Mouse (Mus musculus) liver, embryonic 15.5 days (tissue): ENCODE measurements around the gene Tapbpl. TPM values are rescaled to one million over a fixed set of nuclear protein-coding genes. Genes with fewer than 3 reads are reported as not detected.

Source experiments
- ATAC-seq: fragments of 200-750 bp; cut with Nextera tagmentation; 2 replicates; pipeline ENCODE4 v1.8.0; 2017; ENCODE audit warnings: moderate number of reproducible peaks, mild to moderate bottlenecking, moderate library complexity; ENCODE audit not compliant: insufficient read depth
- H3K27ac ChIP-seq: fragments of 300-500 bp; sonication (generic); replicated peaks from 2 replicates; pipeline ENCODE4 v1.5.1; 2015; ENCODE audit warnings: mild to moderate bottlenecking, inconsistent platforms
- H3K27me3 ChIP-seq: fragments of 300-500 bp; sonication (generic); 2 replicates; pipeline ENCODE4 v1.6.1; 2015; ENCODE audit warnings: mild to moderate bottlenecking, inconsistent platforms
- H3K36me3 ChIP-seq: fragments of 300-500 bp; sonication (generic); replicated peaks from 2 replicates; pipeline ENCODE4 v1.6.1; 2015; ENCODE audit warnings: moderate library complexity, mild to moderate bottlenecking, inconsistent platforms
- H3K4me1 ChIP-seq: fragments of 300-500 bp; sonication (generic); replicated peaks from 2 replicates; pipeline ENCODE4 v1.6.1; 2015; ENCODE audit warnings: inconsistent platforms
- H3K4me2 ChIP-seq: fragments of 300-500 bp; sonication (generic); 2 replicates; pipeline ENCODE4 v1.6.1; 2015; ENCODE audit warnings: moderate library complexity, mild to moderate bottlenecking, inconsistent platforms
- H3K4me3 ChIP-seq: fragments of 300-500 bp; sonication (generic); replicated peaks from 2 replicates; pipeline ENCODE4 v1.5.1; 2015; ENCODE audit warnings: mild to moderate bottlenecking, inconsistent platforms
- H3K9ac ChIP-seq: fragments of 300-500 bp; sonication (generic); 2 replicates; pipeline ENCODE4 v1.6.1; 2015; ENCODE audit warnings: moderate library complexity, mild to moderate bottlenecking, inconsistent platforms
- H3K9me3 ChIP-seq: fragments of 300-500 bp; sonication (generic); replicated peaks from 2 replicates; pipeline ENCODE4 v1.6.1; 2016; ENCODE audit warnings: inconsistent platforms
- WGBS: fragments of 180-500 bp; shearing (Covaris S2); methylation state at CpG from one replicate; pipeline ENCODE4 v1.1.7; 2015; ENCODE audit warnings: mixed read lengths; ENCODE audit not compliant: insufficient replicate concordance; 5-methylcytosine and 5-hydroxymethylcytosine counted together
- polyA plus RNA-seq: library from polyadenylated mRNA; unstranded; fragments of >200 nt; fragmentation: Nextera tagmentation; extraction: Ambion mirVana; gene quantifications from 2 replicates; pipeline ENCODE4 v1.2.1, GENCODE M21; 2015

Tapbpl gene
- polyA plus RNA-seq, 1 experiment from 2014 or later = 8.4 TPM

DNA sequence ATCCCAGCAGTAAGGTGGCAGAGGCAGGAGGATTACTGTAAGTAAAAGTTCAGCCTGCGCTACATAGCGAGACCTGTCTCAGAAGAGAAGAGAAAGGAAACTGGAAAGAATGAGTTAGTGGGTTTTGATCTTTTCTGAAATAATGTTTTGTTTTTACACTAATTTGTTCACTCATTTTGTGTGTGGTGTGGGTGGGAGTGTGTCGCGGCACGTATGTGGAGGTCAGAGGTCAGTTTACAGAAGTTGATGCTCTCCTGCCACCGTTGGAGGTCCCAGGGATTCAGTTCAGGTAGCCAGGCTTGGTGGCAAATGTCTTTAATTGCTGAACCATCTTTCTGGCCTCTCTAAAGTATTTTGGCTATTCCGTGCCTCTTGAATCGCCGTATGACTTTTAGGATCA is 32.6 kb upstream of the Tapbpl start:
- Histone ChIP-seq H3K4me2 (no peak overlapping the region), H3K27ac (no peak overlapping the region), H3K4me1 (no peaks in the 10 kb centered on the region), H3K4me3 (no peak overlapping the region), H3K36me3 (no peaks in the 10 kb centered on the region), H3K27me3 (no peaks in the 10 kb centered on the region), H3K9ac (no peak overlapping the region), H3K9me3 (no peaks in the 10 kb centered on the region)
- no peak for ATAC-seq
- 72% methylated on average over 9 of the region's 9 CpGs for WGBS

DNA sequence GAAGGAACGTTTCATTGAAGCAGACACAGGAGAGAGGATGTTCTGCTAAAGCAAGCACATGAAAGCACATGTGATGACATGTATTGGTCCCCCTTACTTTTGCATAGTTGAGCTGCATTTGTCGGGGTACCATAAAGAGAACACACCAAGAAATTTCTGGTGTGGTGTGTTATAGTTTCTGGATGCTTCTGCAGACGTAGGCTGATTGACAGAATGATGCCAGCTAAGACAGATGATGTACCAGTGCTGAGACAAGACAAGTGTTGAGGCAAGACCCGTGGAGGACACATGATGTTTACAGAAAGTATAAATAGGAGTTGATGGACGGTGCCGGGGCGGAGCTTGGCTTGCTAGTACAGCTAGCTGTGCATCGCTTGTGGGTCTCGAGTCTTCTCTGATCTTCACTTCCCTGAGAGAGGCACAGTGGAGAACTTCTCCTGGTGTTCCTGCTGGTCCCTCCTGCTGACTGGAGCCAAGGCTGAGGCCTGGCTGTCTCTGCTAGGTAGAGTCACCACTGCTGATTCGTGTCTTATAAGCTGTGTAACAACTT is 28.4 kb upstream of the Tapbpl start:
- Histone ChIP-seq H3K36me3 (no peaks in the 10 kb centered on the region), H3K27ac (no peak overlapping the region), H3K9me3 (no peaks in the 10 kb centered on the region), H3K4me1 (no peaks in the 10 kb centered on the region), H3K4me2 (no peak overlapping the region), H3K9ac (no peak overlapping the region), H3K27me3 (no peaks in the 10 kb centered on the region), H3K4me3 (no peak overlapping the region)
- no peak for ATAC-seq
- WGBS = 63% methylated on average over 10 of the region's 10 CpGs

DNA sequence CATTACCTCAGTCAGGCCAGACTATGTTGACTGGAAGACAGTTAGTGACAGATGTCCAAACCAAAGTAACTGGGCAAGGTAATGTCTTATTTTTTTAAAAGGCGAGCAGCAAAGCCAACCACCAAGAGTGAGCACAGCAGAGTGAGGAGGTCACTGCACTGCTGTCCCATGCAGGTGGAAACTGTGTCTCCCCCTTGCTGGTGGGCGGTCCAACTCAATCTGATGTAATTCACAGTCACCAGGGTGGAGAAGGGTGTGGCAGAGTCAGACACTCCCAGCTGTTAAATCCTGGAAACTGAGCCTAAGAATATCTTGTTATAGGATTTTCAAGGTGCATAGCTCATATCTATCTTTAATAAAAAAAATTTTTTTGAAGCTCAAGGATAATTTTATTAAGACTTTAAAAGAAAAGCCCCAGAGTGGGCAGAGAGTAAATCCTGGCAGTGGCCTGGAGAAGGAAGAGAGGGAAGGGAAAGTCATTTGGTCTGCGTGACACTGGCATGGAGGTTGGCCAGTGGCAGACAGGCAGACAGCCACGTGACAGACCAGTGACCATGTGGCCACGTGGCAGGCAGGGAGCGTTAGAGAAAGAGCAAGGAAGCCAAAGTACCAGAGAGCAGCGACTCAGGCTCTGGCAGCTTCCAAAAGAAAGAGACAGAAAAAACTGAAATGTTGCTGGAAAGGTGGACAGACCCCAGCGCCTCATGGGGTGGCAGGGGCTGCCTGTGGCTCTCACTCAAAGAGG is 24.7 kb upstream of the Tapbpl start:
- no peak overlapping the region for H3K4me2 ChIP-seq
- no peak overlapping the region for H3K4me3 ChIP-seq
- 52% methylated on average over 8 of the region's 8 CpGs for WGBS
- no peaks in the 10 kb centered on the region for H3K9me3 ChIP-seq
- H3K4me1 ChIP-seq = 0 out of 2 replicates have a peak, but pooled peaks cover 3% of the 10 kb centered on the region
- no peaks in the 10 kb centered on the region for H3K27me3 ChIP-seq
- H3K36me3 ChIP-seq = no peaks in the 10 kb centered on the region
- no peak for ATAC-seq
- H3K9ac ChIP-seq = no peak overlapping the region
- H3K27ac ChIP-seq = no peak overlapping the region

DNA sequence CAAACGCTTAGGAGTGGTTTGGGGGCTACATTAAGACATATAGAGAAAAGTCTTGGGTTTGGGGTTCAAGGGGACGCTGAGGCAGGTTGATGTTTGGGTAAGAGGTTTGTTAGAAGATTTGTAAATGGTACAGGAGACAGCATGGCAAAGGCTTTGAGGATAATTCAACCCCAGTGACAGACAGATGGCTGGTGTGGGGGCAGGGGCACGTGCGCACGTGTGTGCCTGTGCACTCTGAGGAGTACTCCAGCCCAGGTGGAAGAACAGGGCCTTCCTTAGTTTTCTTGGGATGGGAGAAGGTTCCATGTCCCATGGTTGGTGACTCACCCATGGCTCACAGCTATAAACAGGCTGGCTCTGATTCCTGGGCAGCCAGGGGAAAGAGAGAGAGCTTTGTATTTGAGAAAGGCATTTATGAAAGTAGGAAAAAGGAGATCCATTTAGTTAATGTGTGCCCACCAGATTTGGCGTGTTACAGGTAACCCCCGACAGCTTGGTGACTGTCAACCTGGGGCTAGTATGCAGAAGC is 23.9 kb upstream of the Tapbpl start:
- Histone ChIP-seq H3K4me3 (no peak overlapping the region), H3K9me3 (no peaks in the 10 kb centered on the region), H3K4me2 (no peak overlapping the region), H3K36me3 (no peaks in the 10 kb centered on the region), H3K27ac (no peak overlapping the region), H3K27me3 (no peaks in the 10 kb centered on the region), H3K9ac (no peak overlapping the region), H3K4me1 (0 out of 2 replicates have a peak, but pooled peaks cover 3% of the 10 kb centered on the region)
- ATAC-seq = no peak
- WGBS = 67% methylated on average over 7 of the region's 7 CpGs

DNA sequence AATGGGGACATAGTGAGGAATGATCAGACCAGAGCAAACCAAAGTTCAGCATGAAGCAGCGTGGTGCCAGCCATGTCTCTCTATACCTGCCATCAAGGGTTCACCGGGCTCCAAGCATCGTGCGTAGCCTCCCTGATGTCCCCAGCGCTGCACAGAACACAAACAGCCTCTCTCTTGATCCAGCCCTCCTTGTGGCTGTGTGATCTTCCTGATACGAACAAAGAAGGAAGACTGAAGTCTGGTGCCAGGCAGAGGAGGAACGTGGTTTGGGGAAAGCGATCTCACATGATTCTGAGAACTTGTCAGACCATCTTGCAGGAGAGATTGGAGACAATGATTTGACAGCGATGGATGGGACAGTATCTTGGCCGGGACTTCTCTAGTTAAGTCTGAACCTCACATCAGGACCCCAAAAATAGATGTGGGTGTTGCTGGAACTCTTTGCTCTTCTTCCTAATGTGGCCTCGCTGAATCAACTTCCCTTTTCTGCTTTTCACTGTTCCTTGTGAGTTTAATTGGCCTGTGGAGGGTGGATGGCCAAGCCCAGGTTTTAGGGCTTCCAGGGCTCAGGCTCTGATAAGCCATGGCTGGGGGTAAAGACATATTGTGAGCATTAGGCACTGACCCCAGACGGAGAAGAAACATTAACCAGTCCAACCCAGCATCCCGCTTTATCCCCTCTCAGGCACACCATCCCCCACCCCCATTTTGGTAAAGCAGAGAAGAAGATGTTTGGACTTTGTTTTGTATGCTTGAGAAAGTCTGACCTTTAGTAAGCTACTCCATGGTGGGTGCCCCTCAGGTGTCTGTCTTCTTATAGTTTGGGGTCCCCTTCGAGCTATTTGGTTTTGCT is 22.4 kb upstream of the Tapbpl start:
- WGBS = 27% methylated on average over 14 of the region's 14 CpGs
- peak overlapping the region; percentile 27 for H3K4me2 ChIP-seq

DNA sequence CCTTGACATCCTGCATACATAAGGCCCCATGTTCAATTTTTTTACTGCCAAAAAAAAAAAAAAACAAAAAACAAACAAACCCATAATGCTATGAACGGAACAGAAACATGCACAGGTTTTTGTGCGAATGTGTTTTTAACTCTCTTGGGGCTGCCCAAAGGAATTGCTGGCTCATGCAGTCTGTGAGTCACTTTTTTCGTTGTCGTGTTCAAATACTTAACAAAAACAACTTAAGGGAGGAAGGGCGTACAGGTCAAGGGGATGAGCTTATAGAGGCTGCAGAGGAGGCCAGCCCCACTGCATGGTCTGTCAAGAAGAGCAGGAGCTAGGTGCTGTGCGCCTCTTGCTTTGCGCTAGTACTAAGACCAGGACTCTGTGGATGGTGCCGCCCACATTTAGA is 21.1 kb upstream of the Tapbpl start:
- 73% methylated on average over 8 of the region's 8 CpGs for WGBS
- no peak for ATAC-seq
- H3K36me3 ChIP-seq = no peaks in the 10 kb centered on the region
- no peaks in the 10 kb centered on the region for H3K9me3 ChIP-seq
- H3K27me3 ChIP-seq = no peaks in the 10 kb centered on the region
- H3K27ac ChIP-seq = no peak overlapping the region
- H3K4me2 ChIP-seq = no peak overlapping the region
- H3K4me1 ChIP-seq = 0 out of 2 replicates have a peak, but pooled peaks cover 3% of the 10 kb centered on the region
- H3K4me3 ChIP-seq = no peak overlapping the region
- H3K9ac ChIP-seq = no peak overlapping the region

More for the DNA sequence above, 22.4 kb upstream of the Tapbpl start:
- no peaks in the 10 kb centered on the region for H3K27me3 ChIP-seq
- H3K36me3 ChIP-seq = no peaks in the 10 kb centered on the region
- no peak for ATAC-seq
- 0 out of 2 replicates have a peak, but pooled peaks cover 3% of the 10 kb centered on the region for H3K4me1 ChIP-seq
- H3K9me3 ChIP-seq = no peaks in the 10 kb centered on the region
- no peak overlapping the region for H3K27ac ChIP-seq
- no peak overlapping the region for H3K4me3 ChIP-seq
- no peak overlapping the region for H3K9ac ChIP-seq

DNA sequence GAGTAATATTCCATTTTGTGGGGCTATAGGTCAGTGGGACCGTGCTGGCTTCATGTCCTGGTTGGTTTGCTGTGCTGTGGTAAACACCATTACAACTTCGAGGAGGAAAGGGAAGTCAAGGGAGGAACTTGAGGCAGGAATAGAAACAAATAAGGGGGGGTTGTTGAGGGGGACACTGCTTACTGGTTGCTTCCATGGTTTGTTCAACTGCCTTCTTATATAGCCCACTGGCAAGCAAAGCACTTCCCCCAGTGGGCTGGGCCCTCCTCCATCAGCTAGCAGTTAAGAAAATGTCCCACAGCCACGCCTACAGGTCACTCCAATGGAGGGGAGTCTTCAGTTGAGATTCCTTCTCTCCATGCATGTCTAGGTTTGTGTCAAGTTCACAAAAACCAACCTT is 20.6 kb upstream of the Tapbpl start:
- H3K4me1 ChIP-seq = 0 out of 2 replicates have a peak, but pooled peaks cover 3% of the 10 kb centered on the region
- no peak overlapping the region for H3K4me3 ChIP-seq
- H3K36me3 ChIP-seq = no peaks in the 10 kb centered on the region
- no peaks in the 10 kb centered on the region for H3K9me3 ChIP-seq
- H3K27ac ChIP-seq = no peak overlapping the region
- H3K27me3 ChIP-seq = no peaks in the 10 kb centered on the region
- no peak overlapping the region for H3K4me2 ChIP-seq
- ATAC-seq = no peak
- no peak overlapping the region for H3K9ac ChIP-seq
- WGBS = 43% methylated on average over 3 of the region's 3 CpGs

DNA sequence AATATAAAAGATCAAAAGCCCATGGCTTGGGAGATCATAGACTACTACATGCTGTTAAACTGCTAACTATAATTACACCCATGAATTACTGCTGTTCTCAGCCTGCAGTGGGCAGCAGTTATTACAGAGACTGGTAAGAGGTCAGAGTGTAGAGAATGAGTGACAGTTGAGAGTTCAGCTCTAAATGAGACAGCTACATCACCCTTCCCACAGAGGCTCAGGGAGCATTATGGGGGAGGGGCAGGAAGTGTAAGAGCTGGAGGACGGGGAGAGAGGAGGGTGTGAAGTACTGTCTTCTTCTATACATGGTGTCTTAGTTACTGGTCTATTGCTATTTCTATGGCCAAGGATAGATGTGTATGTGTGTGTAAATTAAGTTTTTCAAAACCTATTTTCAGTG is 12.9 kb upstream of the Tapbpl start:
- Histone ChIP-seq H3K9ac (no peak overlapping the region), H3K4me1 (no peaks in the 10 kb centered on the region), H3K4me2 (no peak overlapping the region), H3K36me3 (no peaks in the 10 kb centered on the region), H3K27ac (no peak overlapping the region), H3K4me3 (no peak overlapping the region), H3K27me3 (no peaks in the 10 kb centered on the region), H3K9me3 (no peaks in the 10 kb centered on the region)
- 25% methylated on average over 1 of the region's 1 CpGs for WGBS
- no peak for ATAC-seq

DNA sequence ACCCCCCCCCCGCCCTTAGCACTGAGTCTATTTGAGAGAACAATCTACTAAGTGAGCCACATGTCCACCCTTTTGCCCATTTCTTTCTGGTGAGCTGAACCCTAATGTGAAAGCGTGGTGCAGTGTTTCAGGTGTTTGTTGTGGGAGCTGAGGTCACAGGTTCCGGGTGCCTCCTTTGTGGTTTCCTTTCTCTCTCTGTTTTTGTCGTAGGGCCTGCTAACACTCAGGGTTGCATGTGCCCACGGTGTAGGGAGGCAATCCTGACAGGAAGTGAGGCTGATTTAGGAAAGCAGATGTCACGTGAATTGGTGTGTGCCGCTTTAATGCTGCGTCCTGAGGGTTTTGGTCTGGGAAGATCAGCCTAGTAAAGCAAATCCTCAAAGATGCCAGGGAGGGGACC is 9.9 kb upstream of the Tapbpl start:
- 36% methylated on average over 8 of the region's 8 CpGs for WGBS
- no peaks in the 10 kb centered on the region for H3K36me3 ChIP-seq
- 0 out of 2 replicates have a peak, but pooled peaks cover 3% of the 10 kb centered on the region for H3K4me1 ChIP-seq
- no peak overlapping the region for H3K9ac ChIP-seq
- no peaks in the 10 kb centered on the region for H3K27me3 ChIP-seq
- no peak overlapping the region for H3K4me3 ChIP-seq
- no peak overlapping the region for H3K27ac ChIP-seq
- H3K4me2 ChIP-seq = no peak overlapping the region
- ATAC-seq = no peak
- no peaks in the 10 kb centered on the region for H3K9me3 ChIP-seq

DNA sequence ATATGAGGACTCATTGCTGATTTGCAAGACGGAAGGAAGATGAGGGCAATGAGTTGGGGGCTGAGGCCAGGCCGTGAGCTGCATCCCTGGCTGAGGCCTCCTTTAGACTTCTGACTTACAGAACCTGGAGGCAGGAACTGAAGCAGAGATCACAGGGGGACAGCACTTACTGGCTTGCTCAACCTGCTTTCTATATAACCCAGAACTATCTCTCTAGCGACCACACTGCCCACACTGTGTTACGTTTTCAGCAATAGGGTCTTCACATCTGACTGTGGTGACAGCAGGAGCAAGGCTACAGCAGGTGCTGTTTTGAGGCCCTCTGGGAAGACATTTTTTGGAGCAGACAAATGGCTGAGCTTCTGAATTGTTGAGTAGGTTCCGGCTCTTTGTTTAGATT is 9.0 kb upstream of the Tapbpl start:
- H3K27ac ChIP-seq = no peak overlapping the region
- H3K4me2 ChIP-seq = no peak overlapping the region
- no peak overlapping the region for H3K4me3 ChIP-seq
- H3K9ac ChIP-seq = no peak overlapping the region
- no peaks in the 10 kb centered on the region for H3K9me3 ChIP-seq
- 55% methylated on average over 5 of the region's 5 CpGs for WGBS
- ATAC-seq = no peak
- 0 out of 2 replicates have a peak, but pooled peaks cover 3% of the 10 kb centered on the region for H3K4me1 ChIP-seq
- H3K36me3 ChIP-seq = no peaks in the 10 kb centered on the region
- H3K27me3 ChIP-seq = no peaks in the 10 kb centered on the region

DNA sequence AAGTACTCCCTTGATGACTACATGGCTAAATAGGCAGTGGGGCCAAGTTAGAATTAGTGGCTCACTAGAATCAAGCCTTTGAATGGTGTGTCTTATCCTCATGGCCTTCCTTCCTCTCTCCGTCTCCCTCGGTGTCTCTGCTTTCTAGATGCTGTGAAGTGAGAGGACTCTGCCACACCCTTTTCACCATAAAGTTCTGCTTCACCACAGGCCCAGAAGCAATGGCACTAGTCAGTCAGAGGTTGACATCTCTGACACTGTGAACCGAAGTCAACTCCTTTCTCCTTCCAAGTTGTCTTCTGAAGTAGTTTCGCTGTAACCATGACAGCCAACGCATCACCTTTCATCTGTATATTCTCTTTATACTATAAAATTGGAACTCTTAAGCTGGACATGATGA is 7.9 kb upstream of the Tapbpl start:
- Histone ChIP-seq H3K36me3 (no peaks in the 10 kb centered on the region), H3K4me2 (no peak overlapping the region), H3K9me3 (no peaks in the 10 kb centered on the region), H3K9ac (no peak overlapping the region), H3K4me3 (no peak overlapping the region), H3K27me3 (no peaks in the 10 kb centered on the region), H3K4me1 (0 out of 2 replicates have a peak, but pooled peaks cover 3% of the 10 kb centered on the region), H3K27ac (no peak overlapping the region)
- ATAC-seq = no peak
- 74% methylated on average over 5 of the region's 5 CpGs for WGBS
